Mouse (Mus musculus) embryonic facial prominence, embryonic 11.5 days (tissue): ENCODE measurements around the gene Ropn1l. TPM values are rescaled to one million over a fixed set of nuclear protein-coding genes. Genes with fewer than 3 reads are reported as not detected.

Experiments
- ATAC-seq: fragments of 200-750 bp; cut with Nextera tagmentation; replicated peaks from 2 replicates; pipeline ENCODE4 v1.8.0; 2017; ENCODE audit warnings: low read depth; ENCODE audit not compliant: insufficient number of reproducible peaks, low FRiP score, low TSS enrichment
- DNase-seq: peaks from one replicate; pipeline ENCODE4 v3.0.0-alpha.2; 2015; ENCODE audit warnings: low spot score
- H3K27ac ChIP-seq: fragments of 300-500 bp; sonication (generic); replicated peaks from 2 replicates; pipeline ENCODE4 v1.5.1; 2014; ENCODE audit warnings: mild to moderate bottlenecking, low read depth, low read length, control low read depth
- H3K27me3 ChIP-seq: fragments of 300-500 bp; sonication (generic); 2 replicates; pipeline ENCODE4 v1.6.1; 2014; ENCODE audit warnings: mild to moderate bottlenecking, low read length, moderate library complexity, mixed read lengths; ENCODE audit not compliant: control insufficient read depth, insufficient read depth
- H3K36me3 ChIP-seq: fragments of 300-500 bp; sonication (generic); replicated peaks from 2 replicates; pipeline ENCODE4 v1.6.1; 2014; ENCODE audit warnings: low read depth, mild to moderate bottlenecking, low read length, moderate library complexity, mixed read lengths; ENCODE audit not compliant: control insufficient read depth, insufficient read depth
- H3K4me1 ChIP-seq: fragments of 300-500 bp; sonication (generic); 2 replicates; pipeline ENCODE4 v1.6.1; 2014; ENCODE audit warnings: low read length, mixed read lengths; ENCODE audit not compliant: control insufficient read depth, insufficient read depth
- H3K4me2 ChIP-seq: fragments of 300-500 bp; sonication (generic); 2 replicates; pipeline ENCODE4 v1.6.1; 2014; ENCODE audit warnings: low read depth, mild to moderate bottlenecking, control low read depth, low read length, moderate library complexity
- H3K4me3 ChIP-seq: fragments of 300-500 bp; sonication (generic); 2 replicates; pipeline ENCODE4 v1.5.1; 2014; ENCODE audit warnings: low read depth, low read length, control low read depth
- H3K9ac ChIP-seq: fragments of 300-500 bp; sonication (generic); replicated peaks from 2 replicates; pipeline ENCODE4 v1.6.1; 2014; ENCODE audit warnings: mild to moderate bottlenecking, control low read depth, low read length
- H3K9me3 ChIP-seq: fragments of 300-500 bp; sonication (generic); replicated peaks from 2 replicates; pipeline ENCODE4 v1.6.1; 2016; ENCODE audit warnings: mild to moderate bottlenecking, low read length, inconsistent platforms, mixed read lengths; ENCODE audit not compliant: control insufficient read depth
- WGBS: fragments of 180-500 bp; shearing (Covaris S2); extraction: QIAGEN DNeasy Blood & Tissue Kit; methylation state at CpG from one replicate; pipeline ENCODE4 v1.1.7; 2014; 5-methylcytosine and 5-hydroxymethylcytosine counted together
- polyA plus RNA-seq: library from polyadenylated mRNA; unstranded; fragments of >200 nt; fragmentation: Nextera tagmentation; extraction: Ambion mirVana; gene quantifications from 2 replicates; pipeline ENCODE4 v1.2.1, GENCODE M21; 2014

Gene Ropn1l
- polyA plus RNA-seq, 1 experiment from 2014 or later = 2.7 TPM

- Histone ChIP-seq H3K27ac (no peak overlapping the region), H3K4me2 (no peak overlapping the region), H3K9ac (no peak overlapping the region), H3K9me3 (no peaks in the 10 kb centered on the region), H3K27me3 (no peaks in the 10 kb centered on the region), H3K36me3 (no peaks in the 10 kb centered on the region), H3K4me3 (no peak overlapping the region), H3K4me1 (no peaks in the 10 kb centered on the region)
- ATAC-seq = no peak
- no peak for DNase-seq
- 80% methylated on average over 4 of the region's 4 CpGs for WGBS
Measured at GRCm38 (mm10) chr15:31472645-31473574, 19.4 kb upstream of the Ropn1l start.

GRCm38 (mm10) chr15:31471529-31471928 is 18.0 kb upstream of the Ropn1l start:
- no peak for ATAC-seq
- no peak overlapping the region for H3K4me3 ChIP-seq
- H3K27ac ChIP-seq = no peak overlapping the region
- no peaks in the 10 kb centered on the region for H3K4me1 ChIP-seq
- no peaks in the 10 kb centered on the region for H3K9me3 ChIP-seq
- WGBS = 89% methylated on average over 4 of the region's 4 CpGs
- H3K36me3 ChIP-seq = no peaks in the 10 kb centered on the region; the same call in 1 of the 2 replicates
- H3K4me2 ChIP-seq = no peak overlapping the region
- DNase-seq = no peak
- H3K27me3 ChIP-seq = no peaks in the 10 kb centered on the region
- H3K9ac ChIP-seq = no peak overlapping the region

- no peak overlapping the region for H3K27ac ChIP-seq
- no peaks in the 10 kb centered on the region for H3K9me3 ChIP-seq
- no peaks in the 10 kb centered on the region; the same call in 1 of the 2 replicates for H3K36me3 ChIP-seq
- no peak overlapping the region for H3K9ac ChIP-seq
- H3K27me3 ChIP-seq = no peaks in the 10 kb centered on the region
- H3K4me1 ChIP-seq = no peaks in the 10 kb centered on the region
- DNase-seq (no peak), ATAC-seq (no peak)
- H3K4me3 ChIP-seq = no peak overlapping the region
- WGBS = 89% methylated on average over 4 of the region's 4 CpGs
- no peak overlapping the region for H3K4me2 ChIP-seq
Measured at GRCm38 (mm10) chr15:31469497-31469896, 16.0 kb upstream of the Ropn1l start.

- Histone ChIP-seq H3K36me3 (no peaks in the 10 kb centered on the region; the same call in 1 of the 2 replicates), H3K9me3 (no peaks in the 10 kb centered on the region), H3K27ac (no peak overlapping the region), H3K9ac (no peak overlapping the region), H3K4me1 (no peaks in the 10 kb centered on the region), H3K4me2 (no peak overlapping the region), H3K27me3 (no peaks in the 10 kb centered on the region), H3K4me3 (no peak overlapping the region)
- ATAC-seq = no peak
- 98% methylated on average over 5 of the region's 5 CpGs for WGBS
- DNase-seq = no peak
Measured at GRCm38 (mm10) chr15:31468806-31469205, 15.3 kb upstream of the Ropn1l start.

GRCm38 (mm10) chr15:31466749-31467148 is 13.2 kb upstream of the Ropn1l start:
- H3K4me2 ChIP-seq = no peak overlapping the region
- no peak overlapping the region for H3K9ac ChIP-seq
- no peak overlapping the region for H3K27ac ChIP-seq
- ATAC-seq (no peak), DNase-seq (no peak)
- no peaks in the 10 kb centered on the region for H3K27me3 ChIP-seq
- no peak overlapping the region for H3K4me3 ChIP-seq
- H3K9me3 ChIP-seq = no peaks in the 10 kb centered on the region
- H3K36me3 ChIP-seq = peaks cover 7% of the 10 kb centered on the region
- H3K4me1 ChIP-seq = no peaks in the 10 kb centered on the region
- 94% methylated on average over 1 of the region's 1 CpGs for WGBS

- ATAC-seq = no peak
- WGBS = 94% methylated on average over 5 of the region's 5 CpGs
- peaks cover 9% of the 10 kb centered on the region for H3K36me3 ChIP-seq
- H3K9me3 ChIP-seq = no peaks in the 10 kb centered on the region
- DNase-seq = no peak
- H3K4me3 ChIP-seq = no peak overlapping the region
- no peak overlapping the region for H3K27ac ChIP-seq
- H3K27me3 ChIP-seq = no peaks in the 10 kb centered on the region
- no peak overlapping the region for H3K9ac ChIP-seq
- H3K4me2 ChIP-seq = no peak overlapping the region
- no peaks in the 10 kb centered on the region for H3K4me1 ChIP-seq
Measured at GRCm38 (mm10) chr15:31466295-31466694, 12.8 kb upstream of the Ropn1l start.

- H3K27ac ChIP-seq = no peak overlapping the region
- no peak overlapping the region for H3K9ac ChIP-seq
- no peak for ATAC-seq
- H3K4me2 ChIP-seq = no peak overlapping the region
- no peak overlapping the region for H3K4me3 ChIP-seq
- WGBS = 89% methylated on average over 2 of the region's 2 CpGs
- no peaks in the 10 kb centered on the region for H3K9me3 ChIP-seq
- H3K36me3 ChIP-seq = peaks cover 11% of the 10 kb centered on the region
- no peak for DNase-seq
- no peaks in the 10 kb centered on the region for H3K4me1 ChIP-seq
- no peaks in the 10 kb centered on the region for H3K27me3 ChIP-seq
Measured at GRCm38 (mm10) chr15:31465806-31466205, 12.3 kb upstream of the Ropn1l start.

GRCm38 (mm10) chr15:31460571-31460970 is 7.0 kb upstream of the Ropn1l start:
- peaks cover 11% of the 10 kb centered on the region for H3K36me3 ChIP-seq
- H3K9me3 ChIP-seq = no peaks in the 10 kb centered on the region
- WGBS = 81% methylated on average over 2 of the region's 2 CpGs
- no peak overlapping the region for H3K4me3 ChIP-seq
- no peak overlapping the region for H3K27ac ChIP-seq
- no peaks in the 10 kb centered on the region for H3K27me3 ChIP-seq
- no peaks in the 10 kb centered on the region for H3K4me1 ChIP-seq
- ATAC-seq = no peak
- no peak overlapping the region for H3K4me2 ChIP-seq
- DNase-seq = no peak
- H3K9ac ChIP-seq = no peak overlapping the region
